Mouse (Mus musculus): Measurements from ENCODE around the gene Ttc39a.

DNA sequence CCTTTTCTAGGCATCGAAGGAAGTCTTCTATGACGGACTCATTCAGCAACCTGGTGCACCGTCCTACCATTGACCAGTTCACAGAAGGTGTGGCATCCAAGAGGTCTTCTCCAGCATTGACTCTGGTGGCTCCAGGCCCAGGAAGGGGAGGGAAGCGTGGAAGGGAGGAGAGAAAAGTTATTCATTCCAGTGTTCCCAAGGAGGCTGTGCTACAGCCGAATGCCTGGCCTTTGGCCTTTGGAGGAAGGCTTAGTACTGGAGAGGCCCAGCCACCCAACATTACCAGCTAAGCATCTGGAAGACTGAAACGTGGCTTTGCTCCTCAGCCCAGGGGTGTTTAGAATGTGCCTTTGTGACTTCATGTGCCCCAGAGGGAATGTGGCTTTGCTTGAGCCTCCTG lies 16.0 kb downstream of the Ttc39a start:
- TF ChIP-seq POLR2A (IDR thresholded peaks at IDR 0.05; ENCODE audit: low read depth, low read length), result no peak
- TF ChIP-seq CTCF (IDR thresholded peaks at IDR 0.05; ENCODE audit: extremely low read depth, insufficient read depth, insufficient read length, insufficient replicate concordance), result no peak
